Mouse (Mus musculus) ES-E14 (cell line): ENCODE measurements around the gene Pcsk7.

Experiments
- CHD2 ChIP-seq: IDR thresholded peaks from 2 replicates; pipeline ENCODE4 v1.6.1; 2014; ENCODE audit warnings: mild to moderate bottlenecking, low read depth, low read length, inconsistent platforms
- HCFC1 ChIP-seq: IDR thresholded peaks from 2 replicates; pipeline ENCODE4 v1.6.1; 2012; ENCODE audit warnings: low read length, inconsistent platforms, borderline replicate concordance; ENCODE audit not compliant: insufficient read depth
- MAFK ChIP-seq: IDR thresholded peaks from 2 replicates; pipeline ENCODE4 v1.6.1; 2014; ENCODE audit warnings: mild to moderate bottlenecking, low read depth, low read length, inconsistent platforms; ENCODE audit not compliant: insufficient read depth
- ZC3H11A ChIP-seq: IDR thresholded peaks from 2 replicates; pipeline ENCODE4 v1.6.1; 2012; ENCODE audit warnings: low read depth, mild to moderate bottlenecking, inconsistent platforms, low read length, borderline replicate concordance
- ZNF384 ChIP-seq: IDR thresholded peaks from 2 replicates; pipeline ENCODE4 v1.6.1; 2012; ENCODE audit warnings: low read depth, low read length, inconsistent platforms

DNA sequence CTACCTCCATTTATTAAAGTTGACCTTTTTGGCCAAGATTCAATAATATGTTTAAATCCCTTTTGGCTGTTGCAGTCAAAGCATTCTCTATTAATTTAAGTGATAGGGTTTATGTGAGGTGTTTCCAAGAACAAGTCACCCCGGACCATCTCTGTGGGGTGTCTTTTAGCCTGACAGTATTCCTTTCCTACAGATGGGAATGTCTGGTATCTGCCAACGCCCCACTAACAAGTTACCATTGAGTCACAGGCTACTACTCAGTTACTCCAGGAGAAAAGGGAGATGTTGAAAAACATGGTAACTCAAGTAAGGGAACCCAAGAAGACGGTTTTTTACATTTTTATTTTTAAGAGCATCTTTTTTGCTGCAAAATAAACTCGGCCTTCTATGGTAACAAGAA, 1.1 kb upstream of the Pcsk7 start:
- no peak for TF ChIP-seq CHD2
- TF ChIP-seq HCFC1 = no peak
- no peak for TF ChIP-seq ZC3H11A
- no peak for TF ChIP-seq ZNF384
- TF ChIP-seq MAFK = no peak
